Mouse (Mus musculus) cerebellum, adult 11 months (tissue): Measurements from ENCODE around the gene Cd8a.
"Not testable (repeated sequence)": the region's sequence is repeated elsewhere in the genome, so short reads cannot be mapped to it uniquely, and the experiment has no call there.

Source experiments
- DNase-seq: peaks from one replicate; pipeline ENCODE4 v3.0.0; 2022

Cd8a gene

GRCm38 (mm10) chr6:71373249-71373775, at the start of gene Cd8a:
TSS of gene Cd8a (plus strand) at chr6:71373427.
- no peak for DNase-seq

DNA sequence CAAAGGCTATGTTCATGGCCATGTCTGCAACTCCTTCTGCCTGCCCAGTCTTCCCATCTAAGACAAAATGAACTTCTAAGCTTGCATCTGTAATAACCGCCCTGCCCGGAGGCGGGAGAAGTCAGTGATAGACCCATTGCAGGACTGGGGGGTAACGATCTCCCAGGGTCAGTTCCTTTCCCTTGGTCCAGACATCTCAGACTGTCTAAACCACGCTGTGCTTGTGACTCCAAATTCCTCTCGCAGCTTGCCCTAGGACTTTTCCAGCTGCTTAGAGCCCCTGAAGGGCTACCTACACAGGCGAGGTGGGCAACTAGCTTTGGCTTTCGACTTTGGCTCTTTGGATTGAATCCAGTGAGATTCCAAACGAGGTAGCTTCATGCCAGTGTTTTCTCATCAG, 48.4 kb upstream of the Cd8a start:
- DNase-seq, result no peak

- DNase-seq, result no peak
Measured at GRCm38 (mm10) chr6:71329881-71330280, 43.3 kb upstream of the Cd8a start.

DNA sequence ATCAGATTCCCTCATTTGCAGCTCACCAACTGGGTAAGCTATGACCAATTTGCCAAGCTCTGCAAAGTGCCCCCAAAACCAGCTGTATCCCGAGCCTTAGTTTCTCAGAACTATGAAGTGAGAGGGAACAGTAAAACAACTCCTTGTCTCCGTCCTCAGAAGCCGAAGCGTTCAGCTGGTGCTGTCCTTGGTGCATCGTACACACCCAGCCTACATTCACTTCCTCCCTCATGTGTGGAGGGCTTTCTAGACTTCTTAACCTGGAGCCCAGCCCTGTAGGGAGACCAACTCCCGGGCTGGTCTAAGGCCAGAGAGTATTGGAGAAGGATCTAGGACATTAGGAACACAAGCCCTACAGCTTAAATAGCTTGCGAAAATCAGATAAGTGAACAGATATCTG, 42.7 kb upstream of the Cd8a start:
- DNase-seq, result no peak

DNA sequence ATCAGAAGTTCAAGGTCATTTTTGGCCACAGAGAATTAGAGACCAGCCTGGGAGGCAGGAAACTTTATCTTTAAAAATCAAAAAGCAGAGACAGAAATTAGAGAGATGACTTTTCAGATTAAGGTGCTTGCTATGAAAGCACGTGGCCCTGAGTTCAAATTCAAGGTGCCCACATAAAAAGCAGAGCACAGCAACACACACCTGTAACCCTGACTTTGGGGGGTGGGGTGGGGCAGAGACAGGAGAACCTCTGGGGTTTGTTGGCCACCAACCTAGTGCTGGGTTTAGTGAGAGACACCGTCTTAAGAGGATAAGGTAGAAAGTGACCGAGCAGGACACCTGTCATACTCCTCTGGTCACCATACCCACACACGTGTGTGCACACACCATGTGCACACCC, 41.7 kb upstream of the Cd8a start:
- not testable (repeated sequence) for DNase-seq

- no peak for DNase-seq
Measured at GRCm38 (mm10) chr6:71332236-71332965, 40.8 kb upstream of the Cd8a start.

DNA sequence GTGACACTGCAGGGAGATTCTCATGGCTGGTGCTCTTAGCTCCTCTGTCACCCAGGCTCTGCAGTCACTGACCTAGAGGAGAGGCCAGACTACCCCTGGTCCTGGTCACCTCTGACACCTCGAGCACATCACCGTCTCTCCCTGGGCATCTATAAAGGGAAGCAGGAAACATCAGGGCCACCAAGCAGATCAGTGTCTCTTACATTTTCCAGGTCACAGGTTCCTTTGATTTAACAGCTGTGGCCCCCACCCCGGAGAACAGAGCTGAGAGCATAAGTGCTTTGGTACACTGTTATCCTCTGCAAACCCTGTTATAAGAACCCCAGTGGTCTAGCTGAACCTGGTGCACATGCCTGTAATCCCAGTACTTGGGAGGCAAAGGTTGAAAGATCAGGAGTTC, 40.2 kb upstream of the Cd8a start:
- DNase-seq, result no peak

GRCm38 (mm10) chr6:71333578-71334273, 39.5 kb upstream of the Cd8a start:
- no peak for DNase-seq

DNA sequence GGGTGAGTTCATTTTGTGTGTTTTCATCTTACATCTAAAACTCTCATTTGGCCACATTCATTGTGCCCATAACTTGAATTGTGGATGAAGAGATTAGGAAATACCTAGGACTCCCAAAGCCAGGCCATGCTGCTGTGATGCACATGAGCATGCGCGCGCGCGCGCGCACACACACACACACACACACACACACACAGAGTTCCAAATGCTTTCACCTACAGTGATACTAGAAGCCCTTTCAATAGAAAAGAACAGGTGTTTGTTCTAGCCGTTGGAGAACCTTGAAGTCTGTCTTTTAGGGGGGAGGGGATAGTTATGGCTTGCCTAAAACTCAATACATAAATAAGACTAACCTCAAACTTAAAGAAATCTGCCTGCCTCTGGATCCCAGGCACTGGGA, 35.6 kb upstream of the Cd8a start:
- DNase-seq, result no peak

DNA sequence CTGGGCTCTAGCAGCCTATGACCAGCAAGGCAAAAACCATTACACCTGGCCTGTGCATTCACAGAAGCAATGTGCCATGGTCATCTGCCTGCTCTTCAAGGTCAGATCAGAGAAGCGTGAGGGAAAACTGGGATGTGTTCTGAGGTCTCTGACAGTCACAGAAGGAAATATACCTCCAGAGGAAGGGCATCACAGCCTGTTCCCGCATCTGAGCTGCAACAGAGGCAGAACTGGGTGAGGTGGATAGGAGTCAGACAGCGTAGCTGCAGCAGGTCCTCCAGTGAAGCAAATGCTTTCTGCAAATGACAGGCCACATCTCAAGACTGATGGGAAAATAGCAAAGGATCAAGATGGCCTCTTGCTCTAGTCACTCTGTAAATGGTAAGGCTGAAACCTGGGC, 34.3 kb upstream of the Cd8a start:
- no peak for DNase-seq

GRCm38 (mm10) chr6:71339351-71339750, 33.9 kb upstream of the Cd8a start:
- no peak for DNase-seq

DNA sequence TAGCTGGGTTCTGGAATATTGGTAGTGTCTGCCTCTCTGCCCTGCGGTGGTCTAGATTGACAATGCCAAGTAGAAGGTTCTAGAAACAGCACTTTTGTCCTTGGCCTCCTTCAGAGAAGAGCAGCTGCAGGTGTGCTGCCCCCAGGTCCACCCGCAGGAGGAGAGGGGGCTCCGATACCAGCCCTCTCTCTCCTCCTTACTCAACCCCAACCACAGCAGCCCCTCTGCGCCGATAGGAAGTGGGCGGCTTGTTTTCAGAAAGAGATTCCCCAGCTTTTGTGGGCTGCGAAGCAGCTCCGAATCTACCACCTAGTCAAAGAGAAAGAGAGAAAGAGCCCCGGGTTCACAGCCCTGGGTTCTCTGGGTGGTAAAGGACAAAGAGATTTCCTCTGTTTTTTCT, 32.0 kb upstream of the Cd8a start:
- DNase-seq, result no peak

DNA sequence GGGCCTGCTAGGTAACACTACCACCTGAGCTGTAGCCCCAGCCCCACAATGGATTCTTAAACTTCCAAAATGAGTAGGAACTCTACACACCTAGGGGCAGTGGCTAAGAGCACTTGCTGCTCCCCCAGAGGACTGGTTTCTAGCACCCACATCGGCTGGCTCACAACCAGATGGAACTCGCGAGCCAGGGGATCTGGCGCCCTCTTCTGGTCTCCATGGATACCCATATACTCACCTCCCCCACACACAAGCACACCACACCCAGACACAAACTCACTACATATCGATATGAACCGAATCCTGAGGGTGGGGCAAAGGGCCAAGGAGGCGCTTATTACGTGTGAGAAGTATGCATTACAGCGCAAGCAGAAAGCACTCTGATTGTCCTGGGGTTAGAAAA, 25.2 kb upstream of the Cd8a start:
- no peak for DNase-seq

DNA sequence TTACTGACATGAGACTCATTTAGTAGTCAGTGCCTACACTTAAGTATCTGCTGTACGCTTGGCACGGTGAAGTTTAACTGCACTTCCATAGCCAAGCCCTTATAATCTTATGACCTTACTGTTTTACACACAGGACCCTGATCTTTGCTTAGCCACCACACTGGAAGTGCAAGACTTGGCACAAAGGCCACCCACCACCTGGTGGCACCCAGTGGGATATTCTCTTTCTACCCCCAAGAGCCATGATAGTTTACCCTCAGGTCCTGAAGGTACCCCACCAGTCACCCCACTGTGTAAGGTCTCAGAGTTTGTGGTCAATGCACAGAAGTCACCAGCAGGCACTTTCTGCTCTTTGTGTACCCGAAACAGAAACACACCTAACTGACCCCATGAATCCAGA, 22.0 kb upstream of the Cd8a start:
- DNase-seq, result no peak

DNA sequence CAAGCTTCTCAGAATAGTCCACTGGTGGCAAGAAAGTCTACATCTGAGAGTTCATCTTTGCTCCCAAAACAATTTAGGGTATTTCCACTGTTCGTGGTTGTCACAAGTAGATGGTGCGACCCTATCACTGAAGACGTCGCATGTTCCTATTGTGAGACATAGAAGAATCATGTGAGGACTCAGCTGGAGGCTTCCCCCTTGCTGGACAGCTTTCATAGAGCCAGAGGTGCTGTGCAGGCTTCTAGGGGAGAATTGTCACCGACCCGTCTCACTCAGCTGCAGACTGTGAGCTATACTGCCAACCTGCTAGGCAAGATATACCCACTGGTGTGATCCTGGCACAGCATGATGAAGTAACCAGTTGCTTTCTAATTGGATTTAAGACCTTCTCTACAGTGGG, 21.0 kb upstream of the Cd8a start:
- DNase-seq, result no peak

- DNase-seq, result no peak
Measured at GRCm38 (mm10) chr6:71352866-71353427, 20.3 kb upstream of the Cd8a start.

DNA sequence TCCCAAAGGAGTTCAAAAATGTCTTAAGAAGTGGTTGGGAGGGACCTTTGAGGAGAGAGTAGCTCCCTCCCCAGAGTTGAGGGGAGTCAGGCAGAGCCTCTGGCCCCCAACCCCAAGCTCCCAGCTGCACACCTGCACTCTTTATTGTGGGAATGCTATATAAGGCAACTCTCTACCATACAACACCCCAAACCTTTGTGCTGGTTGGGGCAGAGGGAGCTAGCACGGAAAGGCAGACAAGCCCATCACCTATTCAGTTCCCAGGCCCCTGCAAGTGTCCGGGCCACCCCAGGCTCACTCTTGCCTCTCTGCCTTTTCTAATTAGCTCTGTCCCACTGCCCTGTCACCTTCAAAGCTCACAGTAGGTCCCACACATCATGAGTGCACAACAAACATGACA, 19.5 kb upstream of the Cd8a start:
- no peak for DNase-seq

DNA sequence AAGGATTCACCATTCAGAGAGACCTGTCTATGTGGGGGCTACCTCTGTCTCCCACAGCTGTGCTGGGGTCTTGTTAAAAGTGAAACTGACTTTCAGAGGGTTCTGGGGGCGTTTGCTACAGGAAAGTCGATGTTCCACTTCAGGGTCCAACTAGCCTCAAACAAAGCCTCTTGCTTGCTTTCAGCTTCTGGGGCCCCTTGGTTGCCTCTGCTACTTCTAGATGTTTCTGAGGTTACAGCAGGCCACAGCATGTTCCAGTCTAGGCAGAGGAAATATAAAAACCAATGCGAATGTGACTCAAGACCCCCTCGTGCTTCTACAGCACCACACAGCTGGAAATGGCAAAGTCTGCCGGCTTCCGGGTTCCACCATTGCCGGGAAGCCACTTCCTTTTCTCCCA, 15.7 kb upstream of the Cd8a start:
- no peak for DNase-seq

- no peak for DNase-seq
Measured at GRCm38 (mm10) chr6:71360221-71360620, 13.0 kb upstream of the Cd8a start.

GRCm38 (mm10) chr6:71360751-71361150, 12.5 kb upstream of the Cd8a start:
- DNase-seq, result no peak

DNA sequence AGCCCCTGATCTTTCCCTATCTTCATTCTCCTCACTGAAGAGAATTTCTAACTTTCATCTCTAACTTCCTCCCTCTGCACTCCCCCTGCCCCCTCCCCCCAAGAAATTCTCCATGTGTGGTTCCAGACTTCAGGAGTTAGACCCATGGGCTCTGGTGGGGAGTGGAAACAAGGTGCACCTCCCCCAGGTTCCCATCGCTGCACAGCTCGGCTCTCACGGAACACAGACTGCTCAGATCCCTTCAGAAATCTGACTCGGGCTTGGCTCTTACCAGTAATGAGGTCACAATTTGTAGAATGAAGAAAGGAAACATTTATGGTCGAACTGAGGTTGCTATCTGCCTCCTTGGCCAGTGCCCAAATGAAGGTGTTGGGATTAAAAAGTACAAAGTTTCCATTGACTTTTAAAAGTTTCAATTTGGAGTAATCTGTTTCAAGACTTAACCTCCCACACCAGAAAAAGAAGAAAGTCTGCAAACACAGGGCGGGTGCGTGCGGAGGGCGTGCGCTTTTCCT, 12.0 kb upstream of the Cd8a start:
- no peak for DNase-seq

- DNase-seq, result no peak
Measured at GRCm38 (mm10) chr6:71363995-71364394, 9.2 kb upstream of the Cd8a start.

DNA sequence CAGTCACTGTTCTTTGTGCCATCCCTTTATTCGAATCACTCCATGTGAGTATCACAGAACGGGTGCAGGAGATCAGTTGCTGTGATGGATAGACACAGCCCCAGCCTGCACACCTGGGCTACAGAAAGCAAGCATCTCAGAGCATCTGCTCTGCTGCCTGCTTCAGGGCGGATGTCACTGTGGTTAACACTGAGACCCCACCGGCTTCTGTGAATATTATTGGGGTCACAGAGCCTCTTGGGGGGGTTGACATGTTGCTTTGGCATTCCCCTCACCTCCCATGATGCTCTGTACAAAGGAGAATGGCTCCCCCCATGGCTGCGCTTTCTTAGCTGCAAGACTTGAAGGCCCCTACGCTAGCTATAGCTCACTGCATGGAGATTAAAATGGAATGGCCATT, 3.8 kb upstream of the Cd8a start:
- DNase-seq, result no peak

- DNase-seq, result no peak
Measured at GRCm38 (mm10) chr6:71371085-71371605, 2.1 kb upstream of the Cd8a start.
